Mouse (Mus musculus) heart, embryonic 16.5 days (tissue): ENCODE results near the gene Gm26602. TPM values are rescaled to one million over a fixed set of nuclear protein-coding genes. Genes with fewer than 3 reads are reported as not detected.

ENCODE experiments used
- ATAC-seq: fragments of 200-750 bp; cut with Nextera tagmentation; replicated peaks from 2 replicates; pipeline ENCODE4 v1.8.0; 2017; ENCODE audit warnings: moderate number of reproducible peaks; ENCODE audit not compliant: insufficient read depth, low FRiP score; ENCODE audit errors: extremely low read depth
- H3K27ac ChIP-seq: fragments of 300-500 bp; sonication (generic); 2 replicates; pipeline ENCODE4 v1.5.1; 2014; ENCODE audit warnings: mild to moderate bottlenecking, low read length, control low read depth, moderate library complexity
- H3K27me3 ChIP-seq: fragments of 300-500 bp; sonication (generic); 2 replicates; pipeline ENCODE4 v1.6.1; 2014; ENCODE audit warnings: low read length, mixed read lengths; ENCODE audit not compliant: control insufficient read depth, insufficient read depth
- H3K36me3 ChIP-seq: fragments of 300-500 bp; sonication (generic); 2 replicates; pipeline ENCODE4 v1.6.1; 2014; ENCODE audit not compliant: control insufficient read depth, insufficient read depth
- H3K4me1 ChIP-seq: fragments of 300-500 bp; sonication (generic); 2 replicates; pipeline ENCODE4 v1.6.1; 2014; ENCODE audit warnings: low read length, mixed read lengths; ENCODE audit not compliant: control insufficient read depth, insufficient read depth
- H3K4me2 ChIP-seq: fragments of 300-500 bp; sonication (generic); 2 replicates; pipeline ENCODE4 v1.6.1; 2014; ENCODE audit warnings: low read depth, mild to moderate bottlenecking, control low read depth, low read length
- H3K4me3 ChIP-seq: fragments of 300-500 bp; sonication (generic); 2 replicates; pipeline ENCODE4 v1.5.1; 2014; ENCODE audit warnings: mild to moderate bottlenecking, control low read depth, low read length
- H3K9ac ChIP-seq: fragments of 300-500 bp; sonication (generic); 2 replicates; pipeline ENCODE4 v1.6.1; 2014; ENCODE audit warnings: low read length, control low read depth
- H3K9me3 ChIP-seq: fragments of 300-500 bp; sonication (generic); replicated peaks from 2 replicates; pipeline ENCODE4 v1.6.1; 2016; ENCODE audit warnings: low read length; ENCODE audit not compliant: control insufficient read depth
- WGBS: fragments of 180-500 bp; shearing (Covaris S2); extraction: QIAGEN DNeasy Blood & Tissue Kit; methylation state at CpG from one replicate; pipeline ENCODE4 v1.1.7; 2014; 5-methylcytosine and 5-hydroxymethylcytosine counted together
- polyA plus RNA-seq: library from polyadenylated mRNA; unstranded; fragments of >200 nt; fragmentation: Nextera tagmentation; extraction: Ambion mirVana; gene quantifications from 2 replicates; pipeline ENCODE4 v1.2.1, GENCODE M21; 2015

Gm26602 gene
- polyA plus RNA-seq = 2.4 and 13.2 TPM in 2 replicates

GRCm38 (mm10) chr10:79910556-79910955 is at the start of gene Gm26602:
Gene Gm26602 (plus strand): TSS chr10:79910856.
- no peaks in the 10 kb centered on the region for H3K9me3 ChIP-seq
- H3K9ac ChIP-seq = no peak within 1 kb of the TSS
- H3K4me2 ChIP-seq = no peak within 1 kb of the TSS
- H3K27me3 ChIP-seq = no peaks in the 10 kb centered on the region
- no peak for ATAC-seq
- WGBS = 90% methylated on average over 4 of the region's 4 CpGs
- peaks cover 26% of the 10 kb centered on the region for H3K4me1 ChIP-seq
- no peak within 1 kb of the TSS for H3K4me3 ChIP-seq
- H3K27ac ChIP-seq = peak within 1 kb of the TSS; percentile 66
- peaks cover 15% of the 10 kb centered on the region for H3K36me3 ChIP-seq

- H3K9ac ChIP-seq = no peak overlapping the region
- no peaks in the 10 kb centered on the region for H3K27me3 ChIP-seq
- H3K4me3 ChIP-seq = no peak overlapping the region
- peaks cover 38% of the 10 kb centered on the region for H3K4me1 ChIP-seq
- H3K27ac ChIP-seq = no peak overlapping the region
- H3K4me2 ChIP-seq = no peak overlapping the region
- 81% methylated on average over 25 of the region's 25 CpGs for WGBS
- H3K36me3 ChIP-seq = peaks cover 46% of the 10 kb centered on the region
- H3K9me3 ChIP-seq = no peaks in the 10 kb centered on the region
- ATAC-seq = no peak
These were observed 49.2 kb upstream of the Gm26602 start for GRCm38 (mm10) chr10:79861230-79862048.

GRCm38 (mm10) chr10:79862049-79862788 is 48.4 kb upstream of the Gm26602 start:
- peaks cover 30% of the 10 kb centered on the region for H3K4me1 ChIP-seq
- WGBS = 89% methylated on average over 23 of the region's 23 CpGs
- H3K27ac ChIP-seq = no peak overlapping the region
- ATAC-seq = no peak
- H3K9me3 ChIP-seq = no peaks in the 10 kb centered on the region
- no peak overlapping the region for H3K9ac ChIP-seq
- H3K36me3 ChIP-seq = peaks cover 45% of the 10 kb centered on the region
- H3K4me2 ChIP-seq = no peak overlapping the region
- no peaks in the 10 kb centered on the region for H3K27me3 ChIP-seq
- H3K4me3 ChIP-seq = no peak overlapping the region

- H3K36me3 ChIP-seq = peaks cover 45% of the 10 kb centered on the region
- peaks cover 23% of the 10 kb centered on the region for H3K4me1 ChIP-seq
- no peaks in the 10 kb centered on the region for H3K27me3 ChIP-seq
- ATAC-seq = no peak
- H3K27ac ChIP-seq = no peak overlapping the region
- H3K9ac ChIP-seq = no peak overlapping the region
- 58% methylated on average over 10 of the region's 10 CpGs for WGBS
- no peak overlapping the region for H3K4me3 ChIP-seq
- H3K4me2 ChIP-seq = no peak overlapping the region
- H3K9me3 ChIP-seq = no peaks in the 10 kb centered on the region
These were observed 47.7 kb upstream of the Gm26602 start for GRCm38 (mm10) chr10:79862925-79863324.

GRCm38 (mm10) chr10:79864351-79865188 is 46.1 kb upstream of the Gm26602 start:
- Histone ChIP-seq H3K36me3 (peaks cover 38% of the 10 kb centered on the region), H3K4me2 (no peak overlapping the region), H3K4me3 (no peak overlapping the region), H3K9ac (no peak overlapping the region), H3K27me3 (no peaks in the 10 kb centered on the region), H3K9me3 (no peaks in the 10 kb centered on the region), H3K4me1 (peaks cover 7% of the 10 kb centered on the region), H3K27ac (no peak overlapping the region)
- WGBS = 50% methylated on average over 10 of the region's 10 CpGs
- ATAC-seq = no peak

- H3K27me3 ChIP-seq = no peaks in the 10 kb centered on the region
These were observed 45.5 kb upstream of the Gm26602 start for GRCm38 (mm10) chr10:79865189-79865601.

GRCm38 (mm10) chr10:79865801-79866295 is 44.8 kb upstream of the Gm26602 start:
- Histone ChIP-seq H3K4me1 (0 out of 2 replicates have a peak, but pooled peaks cover 4% of the 10 kb centered on the region), H3K9me3 (no peaks in the 10 kb centered on the region), H3K27me3 (no peaks in the 10 kb centered on the region), H3K27ac (peak overlapping the region; percentile 3; the same call in 1 of the 2 replicates), H3K4me3 (no peak overlapping the region), H3K36me3 (peaks cover 26% of the 10 kb centered on the region), H3K4me2 (no peak overlapping the region), H3K9ac (no peak overlapping the region)
- ATAC-seq = peak; percentile 24; the same call in 1 of the 2 replicates
- 53% methylated on average over 19 of the region's 19 CpGs for WGBS

More at GRCm38 (mm10) chr10:79865189-79865601, 45.5 kb upstream of the Gm26602 start:
- whole genome bisulfite sequencing = 50% methylated on average over 12 of the region's 12 CpGs
- H3K36me3 ChIP-seq = peaks cover 32% of the 10 kb centered on the region
- H3K27ac ChIP-seq = no peak overlapping the region
- no peaks in the 10 kb centered on the region for H3K9me3 ChIP-seq
- 0 out of 2 replicates have a peak, but pooled peaks cover 4% of the 10 kb centered on the region for H3K4me1 ChIP-seq
- no peak overlapping the region for H3K9ac ChIP-seq
- H3K4me3 ChIP-seq = no peak overlapping the region
- ATAC-seq = peak; percentile 19
- no peak overlapping the region for H3K4me2 ChIP-seq

- Histone ChIP-seq H3K4me2 (no peak overlapping the region), H3K4me3 (no peak overlapping the region), H3K9me3 (no peaks in the 10 kb centered on the region), H3K27ac (no peak overlapping the region), H3K36me3 (peaks cover 18% of the 10 kb centered on the region), H3K27me3 (no peaks in the 10 kb centered on the region), H3K9ac (no peak overlapping the region), H3K4me1 (0 out of 2 replicates have a peak, but pooled peaks cover 4% of the 10 kb centered on the region)
- 82% methylated on average over 11 of the region's 11 CpGs for WGBS
- no peak for ATAC-seq
These were observed 44.1 kb upstream of the Gm26602 start for GRCm38 (mm10) chr10:79866601-79867000.
